Mouse (Mus musculus): ENCODE data around the gene Krtap10-10.
"Not testable (repeated sequence)": the region's sequence is repeated elsewhere in the genome, so short reads cannot be mapped to it uniquely, and the experiment has no call there.

The Krtap10-10 gene

GRCm38 (mm10) chr10:77835647-77836046 lies at the start of gene Krtap10-10:
Gene Krtap10-10 (plus strand): TSS chr10:77835947.
- no peak for DNase-seq (ENCODE audit: low read depth in 2 of 2, low spot score in 2 of 2)

GRCm38 (mm10) chr10:77787876-77788275 lies 47.9 kb upstream of the Krtap10-10 start, which contains the start of gene Gm7137:
Gene Gm7137 (minus strand): TSS chr10:77788200.
- DNase-seq (ENCODE audit: low read depth in 2 of 2, low spot score in 2 of 2): not testable (repeated sequence)

- DNase-seq (ENCODE audit: low read depth in 2 of 2, low spot score in 2 of 2): no peak
Measured at GRCm38 (mm10) chr10:77788621-77789020, 47.1 kb upstream of the Krtap10-10 start.

DNA sequence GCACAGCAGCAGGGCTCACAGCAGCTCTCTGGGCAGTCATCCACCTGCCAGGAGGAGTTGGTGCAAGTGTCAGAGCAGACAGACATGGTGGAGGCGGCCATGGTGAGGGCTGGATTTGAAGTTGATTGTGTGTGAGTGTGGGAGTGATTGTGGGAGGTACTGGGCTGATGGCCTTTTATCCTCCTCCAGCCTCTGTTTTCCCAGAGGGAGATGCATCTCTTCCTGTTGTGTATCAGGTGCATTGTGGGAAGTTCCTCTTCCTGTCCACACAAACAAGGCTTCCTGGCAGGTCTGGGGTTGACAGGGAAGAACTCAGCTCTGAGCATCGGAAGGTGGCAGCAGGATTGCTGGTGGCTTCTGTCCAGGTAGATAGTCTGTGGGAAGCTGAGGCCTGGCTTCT lies 40.8 kb upstream of the Krtap10-10 start, which contains the start of gene Gm9639:
Gene Gm9639, minus strand, starts transcription at position 101 of the 400 bp plus-strand sequence.
- DNase-seq (ENCODE audit: low read depth in 2 of 2, low spot score in 2 of 2): no peak

DNA sequence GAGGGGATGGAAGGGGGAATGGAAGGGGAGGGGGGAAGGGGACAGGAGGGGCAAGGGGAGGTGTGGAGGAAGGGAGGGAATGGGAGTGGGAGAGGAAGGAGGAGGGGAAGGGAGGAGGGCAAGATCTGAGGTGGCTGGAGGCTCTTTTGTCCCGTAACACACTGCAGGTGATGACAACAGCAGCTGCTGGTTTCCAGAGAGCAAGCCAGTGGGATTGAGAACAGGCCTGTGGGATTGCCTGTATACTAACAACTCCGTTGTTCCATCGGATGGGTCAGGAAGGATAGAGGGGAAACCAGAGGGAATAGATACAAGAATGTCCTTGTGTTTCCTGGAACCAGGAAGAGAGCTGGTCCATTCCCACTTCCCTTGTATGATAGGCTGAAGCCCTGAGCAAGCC lies 38.1 kb upstream of the Krtap10-10 start:
- no peak for DNase-seq (ENCODE audit: low read depth in 2 of 2, low spot score in 2 of 2)

GRCm38 (mm10) chr10:77798164-77798920 lies 37.4 kb upstream of the Krtap10-10 start:
- DNase-seq (ENCODE audit: low read depth in 2 of 2, low spot score in 2 of 2): not testable (repeated sequence)

GRCm38 (mm10) chr10:77798921-77799508 lies 36.7 kb upstream of the Krtap10-10 start, which contains the start of gene Gm19668:
Gene Gm19668 (minus strand): TSS chr10:77799133.
- no peak for DNase-seq (ENCODE audit: low read depth in 2 of 2, low spot score in 2 of 2)

GRCm38 (mm10) chr10:77804095-77804494 lies 31.7 kb upstream of the Krtap10-10 start:
- no peak for DNase-seq (ENCODE audit: low read depth in 2 of 2, low spot score in 2 of 2)

- DNase-seq (ENCODE audit: low read depth in 2 of 2, low spot score in 2 of 2): no peak
Measured at GRCm38 (mm10) chr10:77811743-77812142, 24.0 kb upstream of the Krtap10-10 start, which contains the start of gene Gm9507. Gene Gm9507 (minus strand): TSS chr10:77811843.

- no peak for DNase-seq (ENCODE audit: low read depth in 2 of 2, low spot score in 2 of 2)
Measured at GRCm38 (mm10) chr10:77814382-77814781, 21.4 kb upstream of the Krtap10-10 start, which contains the start of gene Gm2696. Gene Gm2696 (plus strand): TSS chr10:77814682.

DNA sequence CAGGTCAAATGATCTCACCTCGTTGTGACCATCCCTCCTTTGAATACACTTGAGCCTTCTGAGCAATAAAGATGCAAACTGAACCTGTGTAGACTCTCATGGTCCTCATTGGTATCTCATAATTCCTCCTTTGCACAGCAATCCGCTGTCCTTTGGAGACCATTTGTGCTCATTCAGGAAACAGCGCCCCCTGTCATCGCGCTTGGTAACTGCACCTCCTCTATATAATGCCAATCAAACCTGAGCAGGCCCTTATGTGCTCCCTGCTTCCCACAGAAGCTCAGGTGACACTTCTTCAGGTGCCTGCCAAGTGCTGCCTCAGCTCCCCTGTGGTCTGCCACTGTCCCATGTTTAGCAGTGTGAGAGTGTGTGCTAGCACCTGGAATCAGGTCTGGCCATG lies 20.2 kb upstream of the Krtap10-10 start:
- peak in 1 of 2 experiments; percentile 4 for DNase-seq (ENCODE audit: low read depth in 2 of 2, low spot score in 2 of 2)

- no peak for DNase-seq (ENCODE audit: low read depth in 2 of 2, low spot score in 2 of 2)
Measured at GRCm38 (mm10) chr10:77818523-77818922, 17.2 kb upstream of the Krtap10-10 start.

DNA sequence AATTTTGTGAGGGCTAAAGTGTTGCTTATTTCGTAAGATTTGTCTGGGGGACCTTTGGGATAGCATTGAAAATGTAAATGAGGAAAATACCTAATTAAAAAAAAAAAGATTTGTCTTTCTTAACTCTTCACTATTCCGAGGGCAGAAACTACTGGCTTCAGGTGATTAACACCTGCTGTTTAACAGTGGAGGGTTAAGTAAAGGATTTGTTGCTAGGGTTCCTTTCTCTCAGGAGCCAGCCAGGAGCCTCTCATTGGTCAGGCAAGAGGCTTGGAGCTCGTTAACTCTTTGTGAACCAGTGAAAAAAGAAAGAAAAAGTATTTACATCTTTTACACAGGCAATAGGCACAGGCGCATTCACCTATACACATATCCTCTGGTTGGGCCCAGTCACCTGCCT lies 16.5 kb upstream of the Krtap10-10 start:
- no peak for DNase-seq (ENCODE audit: low read depth in 2 of 2, low spot score in 2 of 2)

DNA sequence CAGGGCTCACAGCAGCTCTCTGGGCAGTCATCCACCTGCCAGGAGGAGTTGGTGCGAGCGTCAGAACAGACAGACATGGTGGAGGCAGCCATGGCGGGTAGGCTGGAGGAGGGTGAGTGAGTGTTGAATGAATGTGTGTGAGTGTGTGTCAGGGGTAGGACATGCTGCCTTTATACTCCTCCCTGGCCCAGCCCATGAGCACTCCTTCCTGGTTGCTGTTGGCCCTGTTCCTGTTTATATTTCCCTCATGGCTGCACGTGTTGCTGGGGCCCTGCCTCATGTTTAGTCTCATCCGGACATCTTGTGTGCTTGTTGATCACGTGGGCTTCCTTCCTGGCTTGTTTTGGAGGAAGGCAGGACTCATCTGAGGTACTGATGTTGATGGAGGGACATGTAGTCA lies 8.8 kb upstream of the Krtap10-10 start, which contains the start of gene Krtap10-4:
Gene Krtap10-4, minus strand, starts transcription at position 145 of the 400 bp plus-strand sequence.
- DNase-seq (ENCODE audit: low read depth in 2 of 2, low spot score in 2 of 2): no peak

- DNase-seq (ENCODE audit: low read depth in 2 of 2, low spot score in 2 of 2): no peak
Measured at GRCm38 (mm10) chr10:77839006-77839405, 3.3 kb downstream of the Krtap10-10 start.

DNA sequence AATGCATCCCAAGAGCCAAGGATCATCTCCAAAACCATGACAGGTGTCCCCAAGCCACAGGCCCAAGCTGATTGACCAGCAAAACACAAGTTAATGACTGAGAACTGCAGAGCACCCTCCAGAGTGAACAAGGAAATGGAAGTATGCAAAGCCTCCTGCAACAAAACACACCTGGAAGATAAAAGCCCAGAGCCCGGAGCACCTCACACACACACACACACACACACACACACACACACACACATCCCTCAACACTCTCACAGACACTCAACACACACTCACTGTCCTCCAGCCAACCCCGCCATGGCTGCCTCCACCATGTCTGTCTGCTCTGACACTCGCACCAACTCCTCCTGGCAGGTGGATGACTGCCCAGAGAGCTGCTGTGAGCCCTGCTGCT lies 10.8 kb downstream of the Krtap10-10 start, which contains the start of gene Gm36176:
Gene Gm36176, plus strand, starts transcription at position 301 of the 400 bp plus-strand sequence.
- no peak for DNase-seq (ENCODE audit: low read depth in 2 of 2, low spot score in 2 of 2)

DNA sequence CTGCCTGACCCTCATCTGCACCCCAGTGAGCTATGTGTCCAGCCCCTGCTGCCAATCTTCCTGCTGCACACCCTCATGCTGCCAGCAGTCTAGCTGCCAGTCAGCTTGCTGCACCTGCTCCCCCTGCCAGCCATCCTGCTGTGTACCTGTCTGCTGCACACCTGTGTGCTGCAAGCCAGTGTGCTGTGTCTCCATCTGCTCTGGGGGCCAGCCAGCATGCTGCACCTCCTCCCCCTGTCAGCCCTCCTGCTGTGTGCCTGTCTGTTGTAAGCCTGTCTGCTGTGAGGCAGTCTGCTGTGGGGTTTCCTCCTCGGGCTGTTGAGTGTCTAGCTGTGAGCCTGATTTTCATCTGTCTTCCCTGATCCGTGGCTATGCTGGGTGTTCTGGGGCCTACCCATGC lies 11.2 kb downstream of the Krtap10-10 start:
- DNase-seq (ENCODE audit: low read depth in 2 of 2, low spot score in 2 of 2): no peak

- no peak for DNase-seq (ENCODE audit: low read depth in 2 of 2, low spot score in 2 of 2)
Measured at GRCm38 (mm10) chr10:77847538-77847937, 11.8 kb downstream of the Krtap10-10 start.

DNA sequence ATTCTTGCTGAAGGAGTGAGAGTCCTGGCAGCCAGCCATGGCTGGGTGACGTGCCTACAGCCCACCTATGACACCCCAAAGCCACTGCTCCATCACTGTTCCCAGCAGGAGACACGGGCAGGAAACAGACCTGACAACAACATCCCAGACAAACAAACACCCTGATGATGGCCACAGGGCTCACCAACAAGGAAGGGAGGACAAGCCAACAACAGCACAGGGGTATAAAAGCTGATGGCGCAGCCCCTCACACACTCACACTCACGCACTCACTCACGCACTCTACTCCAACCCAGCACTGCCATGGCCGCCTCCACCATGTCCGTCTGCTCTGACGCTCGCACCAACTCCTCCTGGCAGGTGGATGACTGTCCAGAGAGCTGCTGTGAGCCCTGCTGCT lies 16.8 kb downstream of the Krtap10-10 start, which contains the start of gene Gm10318:
Gene Gm10318, plus strand, starts transcription at position 301 of the 400 bp plus-strand sequence.
- no peak for DNase-seq (ENCODE audit: low read depth in 2 of 2, low spot score in 2 of 2)

DNA sequence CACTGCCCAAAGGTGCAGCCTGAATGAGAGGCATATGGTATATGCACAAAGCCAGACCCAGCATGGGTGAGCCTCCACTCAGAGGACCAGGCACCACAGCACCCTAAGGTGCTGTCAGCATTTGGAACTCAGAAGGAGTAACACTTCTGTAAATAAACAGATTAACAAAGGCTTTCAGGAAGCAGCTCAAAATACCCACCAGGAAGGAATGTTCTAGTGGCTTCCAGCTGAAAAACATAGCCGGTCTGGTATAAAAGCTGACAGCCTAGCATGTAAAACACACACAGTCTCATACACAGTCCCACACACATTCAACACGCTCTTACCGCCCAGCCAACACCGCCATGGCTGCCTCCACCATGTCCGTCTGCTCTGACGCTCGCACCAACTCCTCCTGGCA lies 25.9 kb downstream of the Krtap10-10 start, which contains the start of gene Gm3285:
Gene Gm3285, plus strand, starts transcription at position 301 of the 400 bp plus-strand sequence.
- no peak for DNase-seq (ENCODE audit: low read depth in 2 of 2, low spot score in 2 of 2)

GRCm38 (mm10) chr10:77864067-77864761 lies 28.5 kb downstream of the Krtap10-10 start:
- peak; percentile 43 to 60 for DNase-seq (ENCODE audit: low read depth in 2 of 2, low spot score in 2 of 2)

Data from CD8-positive naive resting alpha-beta T cell, adult 2 months (primary cell).